Mouse (Mus musculus): ENCODE results near the gene Krt5. TPM values are rescaled to one million over a fixed set of nuclear protein-coding genes. Genes with fewer than 3 reads are reported as not detected.

The Krt5 gene
- polyA plus RNA-seq (2014; fragmentation: Nextera tagmentation; extraction: Ambion mirVana) = 5.0 and 6.4 TPM in 2 replicates

DNA sequence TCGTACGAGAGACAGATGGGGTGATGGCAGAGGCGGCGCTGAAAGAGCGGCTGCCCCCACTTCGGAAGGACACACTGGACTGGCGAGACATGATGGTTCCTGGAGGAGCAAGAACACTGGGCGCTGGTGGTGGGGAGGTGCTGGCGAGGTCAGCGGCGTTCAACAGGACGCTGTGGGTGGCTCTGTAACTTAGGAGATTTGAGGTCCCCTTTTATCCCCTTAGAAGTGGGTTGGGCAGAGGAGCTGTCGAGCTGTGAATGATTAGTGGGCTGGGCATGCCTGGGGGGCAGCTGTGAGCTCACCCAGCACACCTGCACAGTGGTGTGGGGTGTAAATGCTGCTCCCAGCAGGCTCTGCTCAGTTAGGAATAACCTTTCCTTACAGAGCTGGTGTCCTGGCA lies at the start of gene Krt5:
Gene Krt5 (minus strand): TSS at position 179 of the 400 bp plus-strand sequence.
- Histone ChIP-seq H3K27ac (ENCODE audit: low read depth, low read length) (no peak within 1 kb of the TSS), H3K4me2 (ENCODE audit: low read depth) (no peak within 1 kb of the TSS), H3K4me1 (ENCODE audit: control insufficient read depth, insufficient read depth, low read length) (no peaks in the 10 kb centered on the region), H3K27me3 (ENCODE audit: control insufficient read depth, insufficient read depth, low read length) (no peaks in the 10 kb centered on the region), H3K9me3 (ENCODE audit: control insufficient read depth, low read length) (no peaks in the 10 kb centered on the region), H3K4me3 (ENCODE audit: low read depth, low read length) (no peak within 1 kb of the TSS), H3K36me3 (ENCODE audit: control insufficient read depth, insufficient read depth, low read length) (no peaks in the 10 kb centered on the region), H3K9ac (ENCODE audit: low read length) (no peak within 1 kb of the TSS)
- ATAC-seq (ENCODE audit: insufficient read depth, low FRiP score, low TSS enrichment) = no peak
- WGBS = 71% methylated on average over 13 of the region's 13 CpGs
- no peak for DNase-seq (ENCODE audit: low spot score)

DNA sequence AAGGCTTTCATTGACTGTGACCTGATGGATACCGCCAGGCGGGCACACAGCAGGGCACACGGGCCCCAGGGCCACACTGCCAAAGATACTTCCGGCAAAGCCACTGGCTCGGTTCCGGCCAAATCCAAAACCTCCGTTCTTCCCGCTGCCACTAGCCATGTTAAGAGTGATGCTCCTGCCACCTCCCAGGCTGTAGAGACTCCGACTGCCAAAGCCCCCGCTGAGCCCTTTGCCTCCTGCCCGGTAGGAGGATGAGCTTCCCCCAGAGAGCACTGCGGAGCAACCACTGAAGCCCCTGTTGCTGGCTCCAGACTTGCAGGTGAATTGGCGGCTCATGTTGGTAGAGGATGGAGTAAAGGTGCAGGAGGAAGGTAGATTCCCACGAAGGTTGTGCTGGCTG lies 30.0 kb upstream of the Krt5 start, which contains the start of gene Krt71:
Gene Krt71 (minus strand): TSS at position 399 of the 400 bp plus-strand sequence.
- H3K9ac ChIP-seq (ENCODE audit: low read length) = no peak within 1 kb of the TSS
- no peak for ATAC-seq (ENCODE audit: insufficient read depth, low FRiP score, low TSS enrichment)
- DNase-seq (ENCODE audit: low spot score) = no peak
- H3K4me3 ChIP-seq (ENCODE audit: low read depth, low read length) = no peak within 1 kb of the TSS
- no peaks in the 10 kb centered on the region for H3K36me3 ChIP-seq (ENCODE audit: control insufficient read depth, insufficient read depth, low read length)
- no peaks in the 10 kb centered on the region for H3K9me3 ChIP-seq (ENCODE audit: control insufficient read depth, low read length)
- H3K4me2 ChIP-seq (ENCODE audit: low read depth) = no peak within 1 kb of the TSS
- H3K27ac ChIP-seq (ENCODE audit: low read depth, low read length) = no peak within 1 kb of the TSS
- no peaks in the 10 kb centered on the region for H3K4me1 ChIP-seq (ENCODE audit: control insufficient read depth, insufficient read depth, low read length)
- no peaks in the 10 kb centered on the region for H3K27me3 ChIP-seq (ENCODE audit: control insufficient read depth, insufficient read depth, low read length)
- WGBS = 59% methylated on average over 14 of the region's 14 CpGs

DNA sequence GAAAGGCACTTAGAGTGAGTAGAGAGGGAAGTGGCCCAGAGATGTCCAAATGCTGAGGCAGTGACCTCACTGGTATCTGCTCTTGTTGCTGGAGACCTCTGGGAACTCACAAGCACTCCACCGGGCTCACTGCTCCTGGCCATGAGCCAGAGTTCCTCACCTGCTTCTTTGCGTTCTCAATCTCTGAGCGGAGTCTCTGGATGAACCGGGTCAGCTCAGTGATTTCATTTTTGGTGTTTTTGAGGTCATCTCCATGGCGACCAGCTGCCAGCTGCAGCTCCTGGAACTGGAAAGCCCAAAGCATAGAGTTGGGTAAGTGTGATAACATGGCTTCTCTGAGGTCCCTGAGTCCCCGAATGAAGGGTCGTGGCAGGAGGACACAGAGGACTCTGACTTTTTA lies 25.1 kb upstream of the Krt5 start:
- DNase-seq (ENCODE audit: low spot score) (no peak), ATAC-seq (ENCODE audit: insufficient read depth, low FRiP score, low TSS enrichment) (no peak)
- Histone ChIP-seq H3K27ac (ENCODE audit: low read depth, low read length) (no peak overlapping the region), H3K27me3 (ENCODE audit: control insufficient read depth, insufficient read depth, low read length) (no peaks in the 10 kb centered on the region), H3K4me2 (ENCODE audit: low read depth) (no peak overlapping the region), H3K4me3 (ENCODE audit: low read depth, low read length) (no peak overlapping the region), H3K9ac (ENCODE audit: low read length) (no peak overlapping the region), H3K36me3 (ENCODE audit: control insufficient read depth, insufficient read depth, low read length) (no peaks in the 10 kb centered on the region), H3K9me3 (ENCODE audit: control insufficient read depth, low read length) (no peaks in the 10 kb centered on the region), H3K4me1 (ENCODE audit: control insufficient read depth, insufficient read depth, low read length) (no peaks in the 10 kb centered on the region)
- whole genome bisulfite sequencing = 78% methylated on average over 7 of the region's 7 CpGs

DNA sequence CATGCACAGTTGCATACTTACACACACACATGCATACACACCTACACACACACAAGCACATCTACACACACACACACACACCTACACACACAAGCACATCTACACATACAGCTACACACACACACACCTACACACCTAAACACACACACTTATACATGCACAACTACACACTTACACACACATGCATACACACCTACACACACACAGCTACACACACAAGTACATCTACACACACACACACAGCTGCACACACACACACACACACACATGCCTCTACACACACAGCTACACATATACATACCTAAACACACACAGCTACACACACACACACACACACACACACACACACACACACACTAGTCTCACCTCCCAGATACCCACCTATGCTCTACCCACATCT lies 18.0 kb upstream of the Krt5 start:
- Histone ChIP-seq H3K27ac (ENCODE audit: low read depth, low read length) (no peak overlapping the region), H3K4me2 (ENCODE audit: low read depth) (no peak overlapping the region), H3K27me3 (ENCODE audit: control insufficient read depth, insufficient read depth, low read length) (no peaks in the 10 kb centered on the region), H3K4me1 (ENCODE audit: control insufficient read depth, insufficient read depth, low read length) (no peaks in the 10 kb centered on the region), H3K36me3 (ENCODE audit: control insufficient read depth, insufficient read depth, low read length) (no peaks in the 10 kb centered on the region), H3K4me3 (ENCODE audit: low read depth, low read length) (no peak overlapping the region), H3K9me3 (ENCODE audit: control insufficient read depth, low read length) (no peaks in the 10 kb centered on the region), H3K9ac (ENCODE audit: low read length) (no peak overlapping the region)
- DNase-seq (ENCODE audit: low spot score) (no peak), ATAC-seq (ENCODE audit: insufficient read depth, low FRiP score, low TSS enrichment) (no peak)

DNA sequence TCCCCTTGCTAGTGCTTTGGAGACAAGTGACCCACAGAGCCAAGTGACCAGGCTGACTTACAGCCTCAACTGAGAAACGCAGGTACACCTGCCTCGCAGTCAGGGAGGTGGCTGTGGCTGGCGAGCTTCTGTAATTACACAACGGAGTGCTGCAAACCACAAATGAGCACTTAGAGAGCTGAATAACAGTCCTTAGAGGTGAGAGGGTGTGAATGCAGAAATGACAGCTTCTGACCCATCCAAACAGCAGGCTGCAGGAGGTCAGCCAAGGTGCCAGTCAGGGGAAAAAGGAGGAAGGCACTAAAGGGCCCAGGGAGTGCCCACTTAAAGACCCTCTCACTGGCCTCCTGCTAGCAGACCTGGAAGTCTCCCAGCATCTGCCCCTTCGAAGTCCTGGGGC lies 12.0 kb upstream of the Krt5 start:
- no peak for DNase-seq (ENCODE audit: low spot score)
- WGBS = 59% methylated on average over 5 of the region's 5 CpGs
- Histone ChIP-seq H3K9me3 (ENCODE audit: control insufficient read depth, low read length) (no peaks in the 10 kb centered on the region), H3K4me1 (ENCODE audit: control insufficient read depth, insufficient read depth, low read length) (no peaks in the 10 kb centered on the region), H3K27me3 (ENCODE audit: control insufficient read depth, insufficient read depth, low read length) (no peaks in the 10 kb centered on the region), H3K4me2 (ENCODE audit: low read depth) (no peak overlapping the region), H3K4me3 (ENCODE audit: low read depth, low read length) (no peak overlapping the region), H3K9ac (ENCODE audit: low read length) (no peak overlapping the region), H3K27ac (ENCODE audit: low read depth, low read length) (no peak overlapping the region), H3K36me3 (ENCODE audit: control insufficient read depth, insufficient read depth, low read length) (no peaks in the 10 kb centered on the region)
- no peak for ATAC-seq (ENCODE audit: insufficient read depth, low FRiP score, low TSS enrichment)

DNA sequence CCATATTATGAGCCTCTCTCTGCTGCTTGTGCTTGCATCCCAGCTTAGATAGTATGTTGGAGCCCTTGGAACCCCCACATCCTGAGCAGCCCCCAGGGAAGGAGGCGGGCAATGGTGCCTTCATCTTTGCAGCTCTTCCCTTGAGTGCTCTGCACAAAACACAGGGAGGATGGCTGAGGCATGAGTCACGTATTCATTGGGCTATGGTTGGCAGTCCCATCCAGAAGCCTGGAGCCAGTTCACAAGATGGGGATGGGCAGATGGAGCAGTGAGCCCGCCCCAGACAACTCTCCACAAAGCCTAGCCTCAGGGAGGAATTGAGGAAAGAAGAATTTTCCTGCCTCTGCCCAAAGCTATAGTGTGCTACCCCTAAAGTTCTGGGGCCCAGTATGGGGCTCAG lies 3.1 kb upstream of the Krt5 start:
- no peak overlapping the region for H3K9ac ChIP-seq (ENCODE audit: low read length)
- H3K36me3 ChIP-seq (ENCODE audit: control insufficient read depth, insufficient read depth, low read length) = no peaks in the 10 kb centered on the region
- no peak overlapping the region for H3K27ac ChIP-seq (ENCODE audit: low read depth, low read length)
- H3K4me1 ChIP-seq (ENCODE audit: control insufficient read depth, insufficient read depth, low read length) = no peaks in the 10 kb centered on the region
- ATAC-seq (ENCODE audit: insufficient read depth, low FRiP score, low TSS enrichment) (no peak), DNase-seq (ENCODE audit: low spot score) (no peak)
- H3K4me3 ChIP-seq (ENCODE audit: low read depth, low read length) = no peak overlapping the region
- 83% methylated on average over 3 of the region's 3 CpGs for whole genome bisulfite sequencing
- no peaks in the 10 kb centered on the region for H3K27me3 ChIP-seq (ENCODE audit: control insufficient read depth, insufficient read depth, low read length)
- H3K9me3 ChIP-seq (ENCODE audit: control insufficient read depth, low read length) = no peaks in the 10 kb centered on the region
- H3K4me2 ChIP-seq (ENCODE audit: low read depth) = no peak overlapping the region

DNA sequence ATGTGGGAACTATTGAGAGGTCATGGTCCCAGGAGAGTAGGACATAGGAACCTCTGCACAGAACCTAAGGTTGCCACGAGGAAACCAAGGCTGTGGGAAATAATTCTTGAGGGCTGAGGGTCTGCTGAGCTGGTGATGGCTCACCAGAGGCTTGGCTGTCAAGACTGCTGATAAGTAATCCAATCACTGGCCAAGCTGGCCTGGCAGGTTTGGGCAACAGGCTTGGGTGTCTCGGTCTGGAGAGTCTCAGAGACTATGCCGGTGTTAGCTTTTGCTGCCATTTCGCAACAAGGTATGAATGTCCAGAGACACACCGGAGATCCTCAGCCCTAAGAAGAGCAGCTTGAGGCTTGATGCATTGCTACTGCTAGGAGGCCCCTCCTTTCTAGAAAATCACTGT lies 1.7 kb upstream of the Krt5 start:
- Histone ChIP-seq H3K27me3 (ENCODE audit: control insufficient read depth, insufficient read depth, low read length) (no peaks in the 10 kb centered on the region), H3K4me3 (ENCODE audit: low read depth, low read length) (no peak overlapping the region), H3K27ac (ENCODE audit: low read depth, low read length) (no peak overlapping the region), H3K4me1 (ENCODE audit: control insufficient read depth, insufficient read depth, low read length) (no peaks in the 10 kb centered on the region), H3K9me3 (ENCODE audit: control insufficient read depth, low read length) (no peaks in the 10 kb centered on the region), H3K36me3 (ENCODE audit: control insufficient read depth, insufficient read depth, low read length) (no peaks in the 10 kb centered on the region), H3K4me2 (ENCODE audit: low read depth) (no peak overlapping the region), H3K9ac (ENCODE audit: low read length) (no peak overlapping the region)
- 87% methylated on average over 5 of the region's 5 CpGs for WGBS
- DNase-seq (ENCODE audit: low spot score) (no peak), ATAC-seq (ENCODE audit: insufficient read depth, low FRiP score, low TSS enrichment) (no peak)

DNA sequence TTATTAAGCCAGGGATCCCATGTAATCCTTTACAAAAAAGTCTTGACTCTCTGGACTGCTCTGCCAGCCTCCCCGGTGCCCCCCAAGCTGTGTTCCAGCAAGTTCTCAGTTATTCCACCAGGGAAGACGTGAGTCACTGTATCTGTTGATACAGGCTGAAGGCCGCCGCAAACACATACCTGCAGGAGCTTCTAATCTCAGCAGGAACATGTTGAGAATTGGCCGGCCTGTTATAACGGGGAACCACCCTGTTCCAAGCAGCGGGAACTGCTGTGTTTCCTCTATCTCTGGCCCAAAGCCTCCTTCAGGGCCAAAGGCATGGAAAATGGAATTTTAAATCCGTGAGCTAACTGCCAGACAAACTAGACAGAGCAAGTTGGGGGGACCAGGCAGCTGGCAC lies 1.0 kb upstream of the Krt5 start:
- H3K27ac ChIP-seq (ENCODE audit: low read depth, low read length) = no peak overlapping the region
- H3K36me3 ChIP-seq (ENCODE audit: control insufficient read depth, insufficient read depth, low read length) = no peaks in the 10 kb centered on the region
- no peaks in the 10 kb centered on the region for H3K4me1 ChIP-seq (ENCODE audit: control insufficient read depth, insufficient read depth, low read length)
- H3K4me2 ChIP-seq (ENCODE audit: low read depth) = no peak overlapping the region
- DNase-seq (ENCODE audit: low spot score) (no peak), ATAC-seq (ENCODE audit: insufficient read depth, low FRiP score, low TSS enrichment) (no peak)
- no peaks in the 10 kb centered on the region for H3K27me3 ChIP-seq (ENCODE audit: control insufficient read depth, insufficient read depth, low read length)
- no peak overlapping the region for H3K9ac ChIP-seq (ENCODE audit: low read length)
- H3K9me3 ChIP-seq (ENCODE audit: control insufficient read depth, low read length) = no peaks in the 10 kb centered on the region
- H3K4me3 ChIP-seq (ENCODE audit: low read depth, low read length) = no peak overlapping the region
- WGBS = 85% methylated on average over 8 of the region's 8 CpGs

DNA sequence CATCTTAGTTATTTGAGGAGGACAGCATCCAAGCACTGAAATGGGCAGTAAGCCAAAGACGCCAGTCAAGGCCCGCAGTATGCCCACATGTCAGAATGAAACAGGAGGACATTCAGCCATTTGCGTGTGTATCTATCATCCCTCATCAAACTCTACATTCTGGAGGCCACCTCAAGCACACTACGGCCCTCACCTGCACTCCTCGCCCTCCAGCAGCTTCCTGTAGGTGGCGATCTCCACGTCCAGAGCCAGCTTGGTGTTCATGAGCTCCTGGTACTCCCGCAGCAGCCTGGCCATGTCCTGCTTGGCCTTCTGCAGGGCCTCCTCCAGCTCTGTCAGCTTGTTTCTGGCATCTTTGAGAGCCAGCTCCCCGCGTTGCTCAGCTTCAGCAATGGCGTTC lies 4.0 kb downstream of the Krt5 start:
- Histone ChIP-seq H3K27me3 (ENCODE audit: control insufficient read depth, insufficient read depth, low read length) (no peaks in the 10 kb centered on the region), H3K4me3 (ENCODE audit: low read depth, low read length) (no peak overlapping the region), H3K36me3 (ENCODE audit: control insufficient read depth, insufficient read depth, low read length) (no peaks in the 10 kb centered on the region), H3K4me1 (ENCODE audit: control insufficient read depth, insufficient read depth, low read length) (no peaks in the 10 kb centered on the region), H3K9me3 (ENCODE audit: control insufficient read depth, low read length) (no peaks in the 10 kb centered on the region), H3K4me2 (ENCODE audit: low read depth) (no peak overlapping the region), H3K9ac (ENCODE audit: low read length) (no peak overlapping the region), H3K27ac (ENCODE audit: low read depth, low read length) (no peak overlapping the region)
- WGBS = 72% methylated on average over 11 of the region's 11 CpGs
- ATAC-seq (ENCODE audit: insufficient read depth, low FRiP score, low TSS enrichment) = no peak
- no peak for DNase-seq (ENCODE audit: low spot score)

Data from neural tube, embryonic 11.5 days (tissue).